Mouse (Mus musculus) E14TG2a.4 (cell line): ENCODE results near the gene Prickle2.
A peak's percentile ranks its signal among the peaks of the same experiment; 100 is the strongest.

Experiments
- CTCF ChIP-seq: conservative IDR thresholded peaks from 2 replicates; pipeline ENCODE4 v1.5.1; 2014; ENCODE audit warnings: low read length
- NANOG ChIP-seq: IDR thresholded peaks from 2 replicates; pipeline ENCODE4 v1.6.1; 2014; ENCODE audit warnings: borderline replicate concordance, low read length, mixed read lengths
- POU5F1 ChIP-seq: IDR thresholded peaks from 2 replicates; pipeline ENCODE4 v1.6.1; 2014; ENCODE audit warnings: low read length, borderline replicate concordance

GRCm38 (mm10) chr6:92728084-92728483 lies 22.1 kb upstream of the Prickle2 start:
- TF ChIP-seq CTCF (peak; percentile 99), NANOG (no peak), POU5F1 (no peak)
